Mouse (Mus musculus) stomach, postnatal 0 days (tissue): ENCODE measurements around the gene Fgfr1op2. TPM values are rescaled to one million over a fixed set of nuclear protein-coding genes. Genes with fewer than 3 reads are reported as not detected.

Experiments used
- ATAC-seq: fragments of 200-750 bp; cut with Nextera tagmentation; 2 replicates; pipeline ENCODE4 v1.8.0; 2017; ENCODE audit not compliant: low FRiP score, low TSS enrichment
- DNase-seq: peaks from one replicate; pipeline ENCODE4 v3.0.0-alpha.2; 2016; ENCODE audit warnings: low spot score
- H3K27ac ChIP-seq: fragments of 300-500 bp; sonication (generic); replicated peaks from 2 replicates; pipeline ENCODE4 v1.5.1; 2014; ENCODE audit warnings: mild to moderate bottlenecking, control low read depth
- H3K27me3 ChIP-seq: fragments of 300-500 bp; sonication (generic); 2 replicates; pipeline ENCODE4 v1.6.1; 2014; ENCODE audit warnings: low read length; ENCODE audit not compliant: control insufficient read depth, insufficient read depth
- H3K36me3 ChIP-seq: fragments of 300-500 bp; sonication (generic); 2 replicates; pipeline ENCODE4 v1.6.1; 2014; ENCODE audit warnings: low read length, mixed read lengths; ENCODE audit not compliant: control insufficient read depth, insufficient read depth
- H3K4me1 ChIP-seq: fragments of 300-500 bp; sonication (generic); replicated peaks from 2 replicates; pipeline ENCODE4 v1.6.1; 2014; ENCODE audit warnings: antibody characterized with exemption; ENCODE audit not compliant: control insufficient read depth, insufficient read depth
- H3K4me2 ChIP-seq: fragments of 300-500 bp; sonication (generic); replicated peaks from 2 replicates; pipeline ENCODE4 v1.6.1; 2014; ENCODE audit warnings: low read depth, mild to moderate bottlenecking, control low read depth, moderate library complexity
- H3K4me3 ChIP-seq: fragments of 300-500 bp; sonication (generic); 2 replicates; pipeline ENCODE4 v1.5.1; 2014; ENCODE audit warnings: low read depth, low read length, control low read depth
- H3K9ac ChIP-seq: fragments of 300-500 bp; sonication (generic); 2 replicates; pipeline ENCODE4 v1.6.1; 2014; ENCODE audit warnings: mild to moderate bottlenecking, low read length, control low read depth, mixed read lengths
- H3K9me3 ChIP-seq: fragments of 300-500 bp; sonication (generic); 2 replicates; pipeline ENCODE4 v1.6.1; 2016; ENCODE audit warnings: low read length; ENCODE audit not compliant: control insufficient read depth
- CTCF ChIP-seq: IDR thresholded peaks from 2 replicates; pipeline ENCODE4 v1.5.1; 2016; ENCODE audit warnings: antibody characterized with exemption, low read depth, mild to moderate bottlenecking, moderate library complexity
- EP300 ChIP-seq: optimal IDR thresholded peaks from 2 replicates; pipeline ENCODE3; 2016; ENCODE audit warnings: antibody characterized with exemption
- WGBS: fragments of 180-500 bp; shearing (Covaris S2); extraction: QIAGEN DNeasy Blood & Tissue Kit; methylation state at CpG from one replicate; pipeline ENCODE4 v1.1.7; 2014; 5-methylcytosine and 5-hydroxymethylcytosine counted together
- polyA plus RNA-seq: library from polyadenylated mRNA; unstranded; fragments of >200 nt; fragmentation: Nextera tagmentation; extraction: Ambion mirVana; gene quantifications from 2 replicates; pipeline ENCODE4 v1.2.1, GENCODE M21; 2015

The Fgfr1op2 gene
- polyA plus RNA-seq, 1 experiment from 2014 or later: 80.3 TPM

GRCm38 (mm10) chr6:146537111-146537510, 39.9 kb upstream of the Fgfr1op2 start:
- ATAC-seq (peak; percentile 29; the same call in 1 of the 2 replicates), DNase-seq (no peak)
- Histone ChIP-seq H3K4me3 (no peak overlapping the region), H3K9me3 (no peaks in the 10 kb centered on the region), H3K36me3 (no peaks in the 10 kb centered on the region), H3K27me3 (no peaks in the 10 kb centered on the region), H3K4me1 (no peaks in the 10 kb centered on the region), H3K9ac (no peak overlapping the region), H3K27ac (no peak overlapping the region), H3K4me2 (no peak overlapping the region)
- no peak for TF ChIP-seq EP300
- TF ChIP-seq CTCF: no peak
- 65% methylated on average over 4 of the region's 4 CpGs for WGBS

DNA sequence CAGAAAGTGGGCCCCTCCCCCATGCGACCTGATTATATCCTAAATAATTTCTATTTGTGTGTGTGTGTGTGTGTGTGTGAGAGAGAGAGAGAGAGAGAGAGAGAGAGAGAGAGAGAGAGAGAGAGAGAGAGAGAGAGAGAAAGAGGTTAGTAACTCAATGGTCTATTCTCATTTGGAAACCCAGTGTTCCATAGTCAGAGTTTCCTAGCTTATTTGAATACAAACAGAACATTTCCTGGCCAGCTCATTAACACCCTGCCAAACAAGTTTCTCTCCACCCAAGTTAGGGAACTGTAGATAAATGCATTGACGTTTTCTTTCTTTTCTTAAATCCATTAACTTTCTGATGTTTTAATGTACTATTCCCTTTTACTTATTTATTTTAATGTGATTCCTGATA, 38.9 kb upstream of the Fgfr1op2 start:
- H3K27ac ChIP-seq: no peak overlapping the region
- H3K27me3 ChIP-seq: no peaks in the 10 kb centered on the region
- no peak for ATAC-seq
- no peaks in the 10 kb centered on the region for H3K4me1 ChIP-seq
- H3K36me3 ChIP-seq: no peaks in the 10 kb centered on the region
- no peaks in the 10 kb centered on the region for H3K9me3 ChIP-seq
- H3K4me3 ChIP-seq: no peak overlapping the region
- DNase-seq: no peak
- TF ChIP-seq EP300: no peak
- no peak for TF ChIP-seq CTCF
- no peak overlapping the region for H3K4me2 ChIP-seq
- no peak overlapping the region for H3K9ac ChIP-seq
- WGBS: 53% methylated on average over 2 of the region's 2 CpGs

- ATAC-seq (0 out of 2 replicates have a peak, but pooled peaks have one; percentile 20), DNase-seq (no peak)
- Histone ChIP-seq H3K27ac (no peak overlapping the region), H3K36me3 (no peaks in the 10 kb centered on the region), H3K4me2 (no peak overlapping the region), H3K4me1 (no peaks in the 10 kb centered on the region), H3K9ac (no peak overlapping the region), H3K4me3 (no peak overlapping the region), H3K9me3 (no peaks in the 10 kb centered on the region), H3K27me3 (no peaks in the 10 kb centered on the region)
- 56% methylated on average over 4 of the region's 4 CpGs for WGBS
- TF ChIP-seq EP300 (no peak), CTCF (no peak)
Measured at GRCm38 (mm10) chr6:146538661-146539060, 38.3 kb upstream of the Fgfr1op2 start.

DNA sequence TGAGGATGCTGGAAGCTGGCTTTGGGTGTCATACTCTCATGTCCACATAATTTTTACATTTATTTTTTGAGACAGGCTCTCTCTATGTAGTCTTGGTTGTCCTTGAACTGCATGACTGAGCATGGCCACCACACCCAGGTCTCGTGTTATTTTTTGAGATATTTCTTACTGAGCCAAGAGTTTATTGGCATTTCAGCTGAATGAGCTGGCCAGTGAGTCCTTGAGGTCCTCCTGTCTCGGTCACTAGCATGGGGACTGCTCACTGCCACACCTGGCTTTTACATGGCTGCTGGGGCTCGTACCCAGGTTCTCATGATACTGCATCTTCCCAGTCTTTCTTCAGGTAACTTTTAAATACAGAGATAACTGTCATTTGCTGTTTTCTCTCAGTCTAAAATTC, 36.6 kb upstream of the Fgfr1op2 start:
- DNase-seq: no peak
- no peaks in the 10 kb centered on the region for H3K27me3 ChIP-seq
- no peak overlapping the region for H3K9ac ChIP-seq
- ATAC-seq: no peak
- H3K9me3 ChIP-seq: no peaks in the 10 kb centered on the region
- no peak overlapping the region for H3K4me2 ChIP-seq
- 81% methylated on average over 3 of the region's 3 CpGs for WGBS
- no peaks in the 10 kb centered on the region for H3K36me3 ChIP-seq
- H3K4me1 ChIP-seq: no peaks in the 10 kb centered on the region
- TF ChIP-seq CTCF: no peak
- no peak for TF ChIP-seq EP300
- H3K27ac ChIP-seq: no peak overlapping the region
- H3K4me3 ChIP-seq: no peak overlapping the region

- no peak for ATAC-seq
Measured at GRCm38 (mm10) chr6:146544622-146545021, 32.4 kb upstream of the Fgfr1op2 start.

DNA sequence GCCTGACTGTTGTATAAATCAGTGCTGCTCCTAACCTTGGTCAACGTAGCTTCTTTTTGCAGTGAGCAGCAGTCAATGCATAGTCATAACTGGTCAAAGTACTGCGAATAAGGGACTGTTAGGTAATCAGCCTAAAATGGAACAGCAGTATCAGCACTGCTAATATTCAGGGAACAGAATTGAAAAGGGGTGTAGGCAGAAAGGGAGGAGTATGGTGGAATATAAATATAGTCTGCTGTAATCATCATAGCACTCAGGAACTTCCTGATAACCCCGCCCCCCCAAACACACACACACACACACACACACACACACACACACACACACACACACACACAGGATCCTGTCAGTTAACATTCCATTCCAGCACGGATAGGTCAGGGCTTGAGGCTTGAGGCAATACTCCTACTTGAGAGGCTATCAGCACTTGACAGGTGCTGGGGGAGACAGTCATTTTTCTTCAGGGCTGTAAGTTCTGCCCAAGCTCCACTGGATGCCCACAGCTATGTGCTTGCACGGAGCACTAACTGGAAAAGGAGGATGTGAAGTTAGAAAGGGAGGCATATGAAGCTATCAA, 31.6 kb upstream of the Fgfr1op2 start:
- WGBS: 66% methylated on average over 5 of the region's 5 CpGs
- no peak overlapping the region for H3K4me2 ChIP-seq
- H3K9ac ChIP-seq: no peak overlapping the region
- ATAC-seq (peak; percentile 84), DNase-seq (peak; percentile 61)
- H3K4me1 ChIP-seq: no peaks in the 10 kb centered on the region
- no peaks in the 10 kb centered on the region for H3K27me3 ChIP-seq
- TF ChIP-seq CTCF (no peak), EP300 (no peak)
- no peak overlapping the region for H3K27ac ChIP-seq
- no peak overlapping the region for H3K4me3 ChIP-seq
- H3K9me3 ChIP-seq: no peaks in the 10 kb centered on the region
- H3K36me3 ChIP-seq: peaks cover 5% of the 10 kb centered on the region; the same call in 1 of the 2 replicates

More at GRCm38 (mm10) chr6:146544622-146545021, 32.4 kb upstream of the Fgfr1op2 start:
- Histone ChIP-seq H3K27ac (no peak overlapping the region), H3K9me3 (no peaks in the 10 kb centered on the region), H3K9ac (no peak overlapping the region), H3K4me3 (no peak overlapping the region), H3K27me3 (no peaks in the 10 kb centered on the region), H3K36me3 (peaks cover 5% of the 10 kb centered on the region; the same call in 1 of the 2 replicates), H3K4me1 (no peaks in the 10 kb centered on the region), H3K4me2 (no peak overlapping the region)
- 88% methylated on average over 1 of the region's 1 CpGs for WGBS
- TF ChIP-seq CTCF (peak; percentile 27), EP300 (no peak)
- no peak for DNase-seq
